Mouse (Mus musculus) urinary bladder, adult 18-20 months (tissue): ENCODE data around the gene Unkl.

Experiments
- DNase-seq, 2 experiments: peaks; one replicate each; pipeline ENCODE4 v3.0.0; 2022; ENCODE audit warnings: low spot score in 2 of 2, mixed read lengths in 2 of 2

Gene Unkl

DNA sequence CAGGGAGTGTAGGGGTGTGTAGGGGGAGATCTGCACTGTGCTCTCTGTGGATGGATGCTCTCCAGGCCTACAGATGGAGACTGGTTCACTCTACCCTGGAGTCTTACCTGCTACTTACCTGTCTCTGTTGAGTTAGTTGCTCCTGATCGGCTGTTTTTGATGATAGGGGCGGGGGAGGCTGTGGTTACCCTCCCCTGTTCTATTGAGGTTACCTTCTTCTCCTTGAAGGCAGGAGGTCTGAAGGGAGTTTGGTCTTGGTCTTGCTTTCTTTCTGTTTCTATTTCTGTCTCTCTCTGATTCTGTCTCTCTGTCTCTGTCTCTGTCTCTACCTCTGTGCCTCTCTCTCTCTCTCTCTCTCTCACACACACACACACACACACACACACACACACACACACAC, 66.9 kb downstream of the Unkl start:
- DNase-seq, result no peak

DNA sequence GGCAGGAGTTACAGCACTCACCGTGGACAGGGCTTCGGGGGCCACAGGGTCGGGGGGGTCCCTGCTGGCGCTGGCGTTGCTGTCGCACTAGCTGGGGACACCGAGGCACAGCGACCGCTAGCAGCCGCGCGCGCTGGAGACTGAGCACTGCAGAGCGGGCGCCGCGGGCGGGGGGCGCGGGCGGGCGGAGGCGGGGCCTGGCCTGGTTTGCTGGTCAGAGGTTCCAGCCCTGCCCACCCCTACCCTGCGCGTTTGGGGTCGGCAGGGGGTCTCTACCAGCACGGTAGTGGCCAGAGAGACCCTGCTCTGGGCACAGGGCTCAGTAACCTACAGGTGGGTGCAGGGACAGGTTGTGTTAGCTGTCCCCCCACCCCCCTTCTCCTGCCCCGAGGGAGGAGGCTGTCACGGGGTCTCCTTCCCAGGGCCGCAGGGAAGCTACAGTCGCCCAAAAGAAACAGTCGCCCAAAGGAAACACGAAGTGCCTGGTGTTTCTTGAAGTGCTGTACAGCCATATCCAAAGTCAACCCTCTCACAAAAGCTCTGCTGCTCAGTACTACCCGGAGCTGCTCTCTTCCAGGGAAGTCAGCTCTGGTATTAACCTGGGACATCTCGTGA, 68.0 kb downstream of the Unkl start, which contains the start of gene Baiap3:
Baiap3 (minus strand) TSS at position 225 of the 615 bp plus-strand sequence.
- DNase-seq, result no peak

DNA sequence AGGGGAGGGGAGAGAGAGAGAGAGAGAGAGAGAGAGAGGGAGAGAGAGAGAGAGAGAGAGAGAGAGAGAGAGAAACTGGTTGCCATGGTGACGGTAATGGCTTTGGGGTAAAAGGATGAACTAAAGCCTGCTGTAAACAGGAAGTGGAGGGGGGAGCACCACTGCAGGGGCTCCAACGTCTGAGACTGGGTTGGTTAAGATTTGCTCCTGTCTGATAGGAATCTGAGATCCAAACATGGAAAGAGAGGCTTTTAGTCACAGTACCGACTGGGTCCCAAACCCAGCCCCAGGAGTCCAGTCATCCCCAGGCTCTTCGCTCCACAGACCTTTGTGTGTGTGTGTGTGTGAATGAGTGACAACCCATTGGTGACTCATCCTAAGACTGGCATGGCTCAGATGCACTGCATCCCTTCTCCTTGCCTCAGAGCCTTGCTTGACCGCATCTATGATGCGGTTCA, 69.6 kb downstream of the Unkl start:
- no peak for DNase-seq

DNA sequence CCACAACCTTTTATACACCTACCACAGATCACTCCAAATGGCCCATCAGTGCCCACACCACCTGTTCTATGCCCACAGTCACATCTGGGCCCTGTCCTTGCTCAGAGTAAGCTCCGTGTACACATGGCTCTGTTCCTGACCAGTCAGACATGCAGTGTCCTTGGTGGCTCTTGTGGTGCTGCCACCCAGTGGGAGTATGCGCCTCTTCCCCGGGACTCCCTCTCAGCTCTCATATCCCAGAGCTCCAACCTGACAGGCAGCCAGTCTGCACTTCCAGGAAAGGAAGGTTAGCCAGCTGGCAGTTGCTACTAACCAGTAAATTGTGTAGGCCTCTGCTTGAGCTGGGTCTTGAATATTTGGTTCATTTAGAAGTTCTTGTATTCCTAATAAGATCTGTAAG, 76.3 kb downstream of the Unkl start:
- DNase-seq, result no peak

DNA sequence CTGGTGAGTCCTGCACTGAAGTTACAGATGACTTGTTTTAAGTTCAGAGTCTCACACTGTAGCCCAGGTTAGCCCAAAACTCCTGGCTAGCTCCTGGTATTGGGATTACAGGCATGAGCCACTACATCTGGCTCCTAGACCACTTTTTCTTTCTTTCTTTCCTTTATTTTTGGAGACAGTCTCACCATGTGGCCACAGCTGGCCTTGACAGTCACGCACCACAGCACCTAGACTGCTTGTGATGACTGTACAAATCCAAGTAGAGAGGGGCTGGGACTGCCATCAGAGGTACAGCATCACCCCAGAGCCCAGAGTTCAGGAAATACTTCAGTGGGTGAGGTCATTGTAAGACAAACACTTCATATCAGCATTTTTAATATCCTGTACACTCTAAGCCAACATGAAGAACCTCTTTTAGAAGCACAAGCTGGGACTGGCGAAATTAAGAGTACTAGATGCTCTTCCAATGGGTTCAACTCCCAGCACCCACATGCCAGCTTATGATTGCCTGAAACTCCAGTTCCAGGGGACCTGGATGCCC, 82.7 kb downstream of the Unkl start:
- DNase-seq, result no peak

DNA sequence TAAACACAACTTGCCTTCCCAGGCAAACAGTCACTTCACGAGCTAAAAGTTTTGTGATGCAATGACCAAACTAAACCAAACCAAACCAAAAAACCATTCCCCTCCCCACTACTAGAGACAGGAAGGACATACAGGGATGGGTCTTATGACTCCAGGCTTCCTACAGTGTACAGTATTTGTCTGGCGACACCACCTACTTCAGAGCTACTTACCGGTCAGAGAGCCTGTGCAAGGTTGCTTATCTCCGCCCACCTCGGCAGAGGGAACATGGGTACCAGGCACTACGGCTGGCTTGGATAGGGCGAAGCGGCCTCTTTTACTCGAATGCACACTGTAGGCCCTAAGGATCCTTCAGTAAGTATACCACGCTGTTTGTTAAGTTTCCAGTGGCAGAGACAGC, 84.1 kb downstream of the Unkl start:
- no peak for DNase-seq

DNA sequence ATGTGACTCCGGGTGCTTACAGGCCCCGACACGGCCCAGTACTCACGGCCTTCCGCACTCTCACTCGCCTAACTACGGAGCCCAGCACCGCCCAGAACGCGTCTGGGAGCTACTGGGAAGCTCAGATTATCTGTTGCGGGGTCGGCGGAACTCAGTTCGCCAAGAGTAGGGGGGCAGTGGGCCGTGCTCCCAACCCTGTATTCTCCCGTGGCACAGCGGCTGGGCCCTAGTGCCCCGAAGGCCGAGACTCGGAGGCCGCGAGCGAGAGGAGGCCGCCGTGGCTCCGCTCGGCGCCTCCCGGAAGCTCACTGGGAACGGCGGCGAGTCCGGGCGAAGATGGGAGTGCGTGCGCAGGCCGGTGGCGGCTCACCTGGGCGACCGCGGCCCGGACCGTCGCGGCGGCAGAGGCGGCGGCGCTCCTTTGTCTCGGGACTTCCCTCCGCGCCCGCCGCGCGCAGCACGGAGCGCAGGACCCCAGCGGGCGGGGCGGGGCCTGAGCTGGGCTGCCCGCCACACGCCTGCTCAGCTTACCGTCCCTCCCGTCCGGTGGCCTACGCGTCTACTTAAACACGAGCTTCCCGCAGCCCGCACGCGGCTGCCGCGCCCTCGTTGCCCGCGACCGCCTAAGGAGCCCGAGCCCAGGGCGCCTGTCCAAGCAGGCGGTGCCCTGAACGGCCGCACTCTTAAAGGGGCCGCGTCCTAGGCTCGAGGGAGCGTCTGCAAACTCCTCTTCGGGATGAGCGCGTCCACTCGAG, 84.9 kb downstream of the Unkl start:
- DNase-seq, result peak; percentile 85 to 92

DNA sequence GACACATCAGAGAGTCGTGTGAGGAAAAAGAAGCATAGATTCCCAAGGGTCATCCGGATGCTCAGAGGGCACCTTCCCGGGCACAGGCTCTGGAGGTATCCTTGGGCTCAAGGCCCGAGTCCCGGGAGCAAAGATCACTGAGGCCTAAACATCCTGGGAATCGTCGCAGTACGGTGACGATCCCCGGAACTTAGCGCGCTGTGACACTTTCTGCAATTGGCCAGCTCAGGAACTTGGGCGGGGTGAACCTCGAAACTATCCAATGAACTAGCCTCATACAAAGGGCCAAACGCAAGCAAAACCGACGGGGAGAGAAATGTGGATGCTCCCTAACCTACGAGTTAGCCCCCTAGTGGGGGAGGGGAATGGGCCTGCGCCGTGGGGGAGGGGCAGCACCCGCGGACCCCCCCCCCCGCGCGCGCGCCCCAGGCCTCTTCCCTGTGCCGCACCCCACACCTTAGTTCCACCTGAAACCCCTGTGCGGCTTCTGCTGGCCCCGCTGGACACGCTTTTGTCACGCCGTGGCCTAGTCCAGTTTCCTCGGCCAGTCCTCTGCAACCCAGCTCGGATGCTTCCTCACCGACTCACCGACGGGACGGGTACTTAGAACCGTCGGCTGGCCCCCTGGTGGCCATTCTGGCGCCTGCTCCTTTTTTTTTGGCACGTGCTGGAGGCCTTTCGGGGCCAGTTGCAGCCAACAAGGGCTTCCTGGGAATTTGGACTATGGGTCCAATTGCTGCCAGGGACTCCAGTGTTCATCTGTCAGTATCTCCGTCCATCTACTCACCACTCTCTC, 85.7 kb downstream of the Unkl start:
- DNase-seq, result peak; percentile 89 to 90

DNA sequence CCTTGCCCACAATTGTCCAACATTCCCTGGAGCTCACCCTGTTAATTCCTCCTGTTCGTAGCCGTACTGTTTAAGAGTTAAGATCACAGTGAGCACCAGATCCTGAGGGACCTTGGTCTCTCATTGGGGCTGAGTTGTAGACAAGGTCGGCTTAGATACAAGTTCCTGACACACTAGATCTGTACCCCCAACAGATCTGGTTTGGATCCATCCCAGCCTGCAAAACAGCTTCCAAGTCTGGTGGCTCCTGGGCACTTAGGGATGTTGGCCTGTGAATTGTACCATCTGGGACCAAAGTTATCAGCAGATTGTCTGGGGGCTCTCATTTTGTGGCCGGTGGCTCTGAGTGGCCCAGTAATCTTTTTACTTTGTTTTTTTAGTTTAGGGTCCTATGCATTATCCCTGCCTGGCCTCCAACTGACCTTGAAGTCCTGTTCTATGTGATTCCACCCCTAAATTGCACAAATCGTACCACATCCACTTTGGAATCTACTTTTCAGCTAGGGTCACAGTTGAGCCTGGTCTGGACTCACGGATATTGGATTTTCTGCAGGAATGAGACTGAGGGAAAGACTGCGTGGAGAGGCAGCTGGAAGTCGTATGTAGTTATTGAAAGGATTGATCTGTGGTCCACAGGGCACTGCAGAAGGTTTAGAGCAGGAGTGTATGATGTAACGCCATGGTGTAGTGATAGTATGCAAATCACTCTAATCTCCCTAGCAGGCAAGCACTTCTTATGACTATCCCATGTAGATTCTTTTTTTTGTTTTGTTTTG, 86.6 kb downstream of the Unkl start, which contains the start of gene Ube2i:
Ube2i (minus strand) TSS at position 52 of the 776 bp plus-strand sequence.
- DNase-seq, result no peak

DNA sequence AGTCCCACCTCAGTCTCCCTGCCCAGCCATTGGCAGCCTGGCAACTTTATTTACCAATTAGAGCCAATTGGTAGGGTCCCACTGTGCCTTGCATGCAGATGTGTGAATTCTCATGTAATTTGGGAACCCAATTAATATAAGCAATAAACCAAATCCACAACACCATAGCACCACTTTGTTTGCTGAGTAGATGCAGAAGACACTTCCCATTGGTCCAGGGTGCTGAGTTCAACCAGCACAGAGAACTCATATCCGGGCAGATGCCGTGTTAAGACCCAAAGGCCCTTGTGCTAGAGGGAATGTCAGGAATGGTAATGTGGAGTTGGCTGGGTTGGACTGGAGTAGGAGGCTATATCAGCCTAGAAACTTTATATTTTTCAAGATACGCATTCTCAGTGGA, 87.6 kb downstream of the Unkl start:
- DNase-seq, result no peak

DNA sequence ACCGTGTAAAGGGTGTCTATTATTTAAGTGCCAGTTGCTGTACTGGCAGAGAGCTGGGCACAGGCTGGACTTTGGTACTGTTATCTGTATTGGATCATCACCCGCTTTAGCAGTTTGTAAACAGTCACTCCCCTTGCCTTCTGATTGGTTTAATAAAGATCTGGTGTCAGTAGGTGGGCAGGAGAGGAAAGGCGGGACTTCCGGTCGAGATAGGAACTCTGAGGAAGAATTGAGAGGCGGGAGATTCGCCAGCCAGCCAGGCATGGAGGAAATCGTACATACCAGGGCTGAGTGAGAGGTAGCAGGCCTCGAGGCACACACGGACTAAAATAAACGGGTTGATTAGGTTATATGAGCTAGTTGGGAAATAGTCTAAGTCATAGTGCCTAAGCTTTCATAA, 93.9 kb downstream of the Unkl start:
- peak; percentile 36 to 41 for DNase-seq
